Mouse (Mus musculus): ENCODE data around the gene Tifab.

GRCm38 (mm10) chr13:56172901-56173545 lies 5.7 kb downstream of the Tifab start:
- TF ChIP-seq CTCF (IDR thresholded peaks at IDR 0.05; ENCODE audit: control insufficient read depth, insufficient read depth, insufficient read length) (no peak), USF1 (IDR thresholded peaks at IDR 0.05; ENCODE audit: low read depth) (no peak), MAX (IDR thresholded peaks at IDR 0.05) (no peak), MYOD1 (IDR thresholded peaks at IDR 0.05; ENCODE audit: control insufficient read depth, insufficient read length, low read depth) (no peak), CEBPB (IDR thresholded peaks at IDR 0.05; ENCODE audit: low read depth) (no peak)
